Mouse (Mus musculus): ENCODE measurements around the gene Rsph10b.

DNA sequence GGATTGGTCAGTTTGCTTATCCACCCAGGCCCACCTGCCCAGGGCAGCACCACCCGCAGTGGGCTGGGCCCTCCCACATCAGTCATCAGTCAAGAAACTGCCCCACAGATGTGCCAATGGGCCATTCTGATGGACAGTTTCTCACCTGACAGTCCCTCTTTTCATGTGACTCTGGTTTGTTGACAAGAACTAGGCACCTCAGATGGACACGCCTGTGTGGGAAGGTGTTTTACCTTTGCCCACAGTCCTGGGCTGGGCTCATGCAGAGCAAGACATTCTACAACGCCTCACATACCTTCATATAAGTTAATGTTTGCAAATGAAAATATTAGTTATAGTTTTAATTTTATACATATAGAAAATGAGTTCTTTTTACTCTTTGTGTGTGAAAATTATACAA lies 14.7 kb upstream of the Rsph10b start:
- TF ChIP-seq CTCF (IDR thresholded peaks at IDR 0.05; ENCODE audit: borderline replicate concordance, extremely low read depth, insufficient read depth, insufficient read length): no peak
- no peak for TF ChIP-seq POLR2A (IDR thresholded peaks at IDR 0.05; ENCODE audit: borderline replicate concordance, extremely low read depth, insufficient read depth, insufficient read length, poor library complexity, severe bottlenecking)
